ENCODE assay signal across 28 mouse cellular contexts in the genomic region with DNA sequence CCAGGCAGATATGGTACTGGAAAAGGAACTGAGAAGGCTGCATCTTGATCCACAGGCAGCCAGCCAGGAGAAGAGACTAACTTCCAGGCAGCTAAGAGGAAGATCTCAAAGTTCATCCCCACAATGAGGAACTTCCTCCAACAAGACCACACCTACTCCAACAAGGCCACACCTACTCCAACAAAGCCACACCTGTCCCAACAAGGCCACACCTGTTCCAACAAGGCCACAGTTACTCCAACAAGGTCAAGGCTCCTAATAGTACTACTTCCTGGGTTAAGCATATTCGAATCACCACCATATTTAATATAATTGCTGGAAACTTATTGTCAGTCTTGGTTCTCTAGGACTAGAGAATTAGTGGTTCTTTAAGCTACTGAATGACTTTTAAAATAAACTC. TPM values are rescaled to one million over a fixed set of nuclear protein-coding genes. Genes with fewer than 3 reads are reported as not detected.
A peak's percentile ranks its signal among the peaks of the same experiment; 100 is the strongest.
DNase-seq lines count a peak whose midpoint lies in the region; ATAC-seq and TF ChIP-seq lines count a peak whose summit lies in the region.
"Had no signal": no experiment of that assay in that cellular context is flagged by ENCODE, and none has a peak within 500 bp of the region (broad histone marks: within the 10 kb centered on the region; RNA-seq: fewer than 3 reads in every experiment).

No protein-coding gene starts in this region.

- ATAC-seq in intestine, postnatal 0 days: peak; percentile 82
- ATAC-seq in kidney, embryonic 16.5 days (ENCODE audit: low FRiP score, low TSS enrichment): no peak
- ATAC-seq: forebrain, postnatal 0 days had no signal

- H3K4me1 ChIP-seq in intestine, postnatal 0 days (replicated peaks; ENCODE audit: control insufficient read depth, insufficient read depth, low read length): no peaks in the 10 kb centered on the region
- no peaks in the 10 kb centered on the region for H3K4me1 ChIP-seq in kidney, embryonic 16.5 days (ENCODE audit: insufficient read depth, low read length)
- H3K4me1 ChIP-seq: forebrain, embryonic 12.5 days; hindbrain, embryonic 12.5 days; hindbrain, embryonic 15.5 days had no signal

- DNase-seq in ES-CJ7 (ENCODE audit: low read depth, low spot score): peak; percentile 46
- DNase-seq in ZHBTc4 (ENCODE audit: low read depth, low spot score): peak; percentile 30
- no peak for DNase-seq in cerebellum, adult 9-10 months
- no peak for DNase-seq in spleen, adult 18-20 months
- DNase-seq: adrenal gland, adult 2 months; adrenal gland, postnatal 14 days; cerebellum, adult 11 months; cerebellum, adult 2 months; cerebellum, postnatal 10 days; cerebellum, postnatal 36 days; embryo, embryonic 11 days; forebrain, postnatal 0 days; gastrocnemius, adult 2 months; gastrocnemius, postnatal 14 days; heart, adult 11 months had no signal

- no peaks in the 10 kb centered on the region for H3K27me3 ChIP-seq in intestine, postnatal 0 days (replicated peaks; ENCODE audit: control insufficient read depth, insufficient read depth, low read length)
- no peaks in the 10 kb centered on the region for H3K27me3 ChIP-seq in kidney, embryonic 16.5 days (ENCODE audit: insufficient read depth, low read length)
- H3K27me3 ChIP-seq: embryonic facial prominence, embryonic 13.5 days; hindbrain, embryonic 12.5 days; hindbrain, embryonic 15.5 days had no signal

- no peak overlapping the region for H3K4me2 ChIP-seq in intestine, postnatal 0 days (replicated peaks; ENCODE audit: low read depth)
- H3K4me2 ChIP-seq in kidney, embryonic 16.5 days (replicated peaks; ENCODE audit: low read depth, low read length): no peak overlapping the region
- H3K4me2 ChIP-seq: embryonic facial prominence, embryonic 13.5 days; forebrain, embryonic 12.5 days; heart, embryonic 11.5 days; hindbrain, embryonic 12.5 days; hindbrain, embryonic 15.5 days had no signal

- H3K4me3 ChIP-seq in intestine, postnatal 0 days (ENCODE audit: low read depth, low read length): no peak overlapping the region
- H3K4me3 ChIP-seq in kidney, embryonic 16.5 days (ENCODE audit: low read length): no peak overlapping the region
- H3K4me3 ChIP-seq: embryonic facial prominence, embryonic 10.5 days; embryonic facial prominence, embryonic 13.5 days; erythroblast, embryonic 14.5 days; forebrain, embryonic 12.5 days; gastrocnemius, adult 2 months; hindbrain, embryonic 12.5 days; hindbrain, embryonic 15.5 days had no signal

- H3K9me3 ChIP-seq in intestine, postnatal 0 days (ENCODE audit: control insufficient read depth): no peaks in the 10 kb centered on the region
- H3K9me3 ChIP-seq in kidney, embryonic 16.5 days (ENCODE audit: low read length): no peaks in the 10 kb centered on the region
- H3K9me3 ChIP-seq: embryonic facial prominence, embryonic 10.5 days; embryonic facial prominence, embryonic 13.5 days; forebrain, embryonic 12.5 days; G1E; hindbrain, embryonic 12.5 days; hindbrain, embryonic 15.5 days had no signal

- no peak overlapping the region for H3K9ac ChIP-seq in intestine, postnatal 0 days (ENCODE audit: low read depth, low read length)
- H3K9ac ChIP-seq in kidney, embryonic 16.5 days (replicated peaks; ENCODE audit: low read length): no peak overlapping the region
- H3K9ac ChIP-seq: embryonic facial prominence, embryonic 13.5 days; forebrain, embryonic 12.5 days; forebrain, postnatal 0 days; hindbrain, embryonic 12.5 days; hindbrain, embryonic 15.5 days had no signal

- H3K36me3 ChIP-seq in intestine, postnatal 0 days (ENCODE audit: control insufficient read depth, insufficient read depth): no peaks in the 10 kb centered on the region
- H3K36me3 ChIP-seq in kidney, embryonic 16.5 days (ENCODE audit: insufficient read depth, low read length): no peaks in the 10 kb centered on the region
- H3K36me3 ChIP-seq: embryonic facial prominence, embryonic 10.5 days; embryonic facial prominence, embryonic 13.5 days; forebrain, embryonic 12.5 days; G1E; hindbrain, embryonic 12.5 days; hindbrain, embryonic 15.5 days had no signal

- H3K27ac ChIP-seq in intestine, postnatal 0 days (ENCODE audit: low read depth, low read length): no peak overlapping the region
- no peak overlapping the region for H3K27ac ChIP-seq in kidney, embryonic 16.5 days (ENCODE audit: low read length)
- H3K27ac ChIP-seq: embryonic facial prominence, embryonic 10.5 days; embryonic facial prominence, embryonic 13.5 days; forebrain, embryonic 12.5 days; gastrocnemius, adult 2 months; hindbrain, embryonic 12.5 days; hindbrain, embryonic 15.5 days had no signal

- WGBS in intestine, postnatal 0 days: 94% methylated on average over 1 of the region's 1 CpGs
- 88% methylated on average over 1 of the region's 1 CpGs for WGBS in kidney, embryonic 16.5 days

- no peak for TF ChIP-seq CTCF in intestine, postnatal 0 days (IDR thresholded peaks at IDR 0.05; ENCODE audit: low read depth)

RNA-seq across cellular contexts. Expression of gene Samd3, which starts 34.6 kb away (rescaled TPM):
- not detected in 2 replicates for polyA plus RNA-seq in intestine, postnatal 0 days (2015; fragmentation: Nextera tagmentation; extraction: Ambion mirVana)
- polyA plus RNA-seq in kidney, embryonic 16.5 days (2015; fragmentation: Nextera tagmentation; extraction: Ambion mirVana): not detected in 2 replicates
- polyA plus RNA-seq: erythroblast, embryonic 14.5 days; G1E; heart, embryonic 11.5 days; heart, embryonic 14.5 days; heart, postnatal 0 days; intestine, embryonic 14.5 days had no signal

Comparison
In these comparisons a context has a peak if more than half of its experiments do, and no peak if none do; other contexts are left out.
1. DNase-seq: peak in ES-CJ7 (single experiment) and ZHBTc4 (single experiment); none in cerebellum, adult 9-10 months (single experiment) and spleen, adult 18-20 months (0 of 2).